Mouse (Mus musculus): Measurements from ENCODE around the gene Pdcd4.
"Not testable (repeated sequence)": the region's sequence is repeated elsewhere in the genome, so short reads cannot be mapped to it uniquely, and the experiment has no call there.

Gene Pdcd4

DNA sequence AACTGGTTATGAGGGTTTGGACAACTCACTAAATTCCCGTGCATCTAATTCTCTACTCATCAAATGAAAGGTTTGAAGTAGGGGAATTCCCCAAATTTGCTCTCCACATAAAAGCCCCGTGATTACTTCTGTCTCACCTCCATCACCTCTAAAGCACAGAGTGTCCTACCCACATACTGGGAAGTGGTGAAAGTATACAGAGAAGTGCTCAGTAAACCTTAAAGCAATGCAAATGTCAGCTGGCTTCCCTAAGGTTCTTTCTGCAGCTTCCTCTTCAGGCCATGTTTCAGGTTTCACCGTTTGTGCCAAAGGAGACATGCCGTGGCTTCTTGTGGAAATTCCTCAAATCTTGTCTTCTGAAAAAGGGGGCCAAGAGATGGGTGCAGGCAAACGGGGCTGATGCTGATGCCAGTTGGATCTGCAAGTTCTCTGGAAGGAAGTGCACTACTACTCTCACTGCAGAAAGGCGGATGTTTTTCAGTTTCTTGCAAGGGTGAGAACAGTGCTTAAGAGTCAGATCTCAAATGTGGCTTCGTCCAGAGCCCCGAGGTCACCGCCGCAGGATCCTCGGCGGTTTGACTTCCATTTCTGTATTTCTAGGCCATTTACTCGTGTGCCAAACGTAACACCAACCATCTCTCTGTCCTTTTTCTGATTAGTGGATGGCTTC is 8.0 kb downstream of the Pdcd4 start:
- DNase-seq (ENCODE audit: low read depth, low spot score) = no peak

DNA sequence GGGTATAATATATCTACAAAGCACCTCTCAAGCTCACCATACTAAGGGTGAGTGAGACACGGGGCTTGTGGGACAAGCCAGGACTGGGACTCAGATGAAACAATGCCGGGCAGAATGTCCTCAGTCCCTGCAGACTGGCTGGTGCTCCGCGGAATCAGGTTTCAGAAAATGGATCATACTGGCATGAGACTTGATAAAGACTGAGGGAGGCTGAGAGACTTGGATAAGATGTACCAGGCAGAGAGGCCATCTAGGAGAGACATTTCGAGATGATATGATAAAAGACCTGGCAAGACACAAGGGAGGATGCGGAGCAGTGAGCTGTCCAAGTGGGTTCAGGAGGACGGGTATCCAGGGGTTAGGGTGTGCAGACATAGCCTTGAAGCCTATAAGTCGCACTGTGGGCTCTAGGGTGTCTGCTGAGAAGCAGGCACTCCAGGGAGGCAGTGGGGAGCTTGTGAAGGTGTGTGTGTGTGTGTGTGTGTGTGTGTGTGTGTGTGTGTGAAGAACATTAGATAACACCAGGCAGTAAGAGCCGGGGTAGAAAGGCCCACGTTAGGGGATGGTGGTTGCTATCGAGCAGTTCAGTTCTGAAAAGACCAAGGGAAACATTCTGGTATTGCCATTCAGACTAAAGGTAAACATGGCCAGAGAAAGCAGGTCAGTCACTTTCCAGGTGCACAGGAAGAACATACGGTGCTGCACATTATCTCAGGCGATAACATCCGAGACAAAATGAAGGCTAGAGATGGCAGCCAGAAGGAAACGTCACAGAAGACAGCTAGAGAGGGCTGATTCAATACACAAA is 10.1 kb downstream of the Pdcd4 start:
- no peak for DNase-seq (ENCODE audit: low read depth, low spot score)

DNA sequence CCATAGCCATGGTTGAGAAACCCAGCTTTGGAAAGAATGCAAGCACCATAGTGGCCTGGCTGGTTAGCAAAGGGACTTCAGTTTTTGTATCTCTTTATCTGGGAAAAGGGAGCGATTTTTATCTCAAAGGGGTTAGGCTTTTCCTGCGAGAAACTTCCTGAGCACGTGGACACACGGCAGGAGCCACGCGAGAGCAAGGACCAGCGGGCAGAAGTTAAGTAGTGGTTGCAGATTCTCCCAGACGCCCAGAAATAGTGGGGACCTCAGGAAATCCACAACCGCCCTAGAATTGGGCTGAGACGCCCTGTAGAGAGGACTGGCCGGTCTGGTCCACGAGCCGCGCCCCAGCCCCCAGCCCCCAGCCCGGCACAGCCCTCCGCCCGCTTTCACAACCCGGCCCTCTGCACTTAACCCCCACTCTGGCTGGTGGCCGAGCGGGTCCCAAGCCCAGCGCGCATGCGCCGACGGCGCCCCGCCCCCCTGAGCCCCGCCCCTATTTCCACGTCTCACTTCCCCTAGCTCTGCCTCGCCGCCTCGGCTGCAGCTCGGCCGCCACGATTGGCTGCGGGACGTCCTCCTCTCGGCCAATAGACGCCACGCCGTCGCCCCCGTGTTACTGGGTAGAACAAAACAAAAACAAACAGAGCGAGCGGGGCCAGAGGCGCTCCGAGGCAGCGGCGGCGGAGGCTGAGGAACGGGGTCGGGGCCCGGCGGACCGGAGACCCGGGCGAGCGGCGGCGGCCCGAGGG is 10.9 kb downstream of the Pdcd4 start:
- DNase-seq (ENCODE audit: low read depth, low spot score) = peak; percentile 91

DNA sequence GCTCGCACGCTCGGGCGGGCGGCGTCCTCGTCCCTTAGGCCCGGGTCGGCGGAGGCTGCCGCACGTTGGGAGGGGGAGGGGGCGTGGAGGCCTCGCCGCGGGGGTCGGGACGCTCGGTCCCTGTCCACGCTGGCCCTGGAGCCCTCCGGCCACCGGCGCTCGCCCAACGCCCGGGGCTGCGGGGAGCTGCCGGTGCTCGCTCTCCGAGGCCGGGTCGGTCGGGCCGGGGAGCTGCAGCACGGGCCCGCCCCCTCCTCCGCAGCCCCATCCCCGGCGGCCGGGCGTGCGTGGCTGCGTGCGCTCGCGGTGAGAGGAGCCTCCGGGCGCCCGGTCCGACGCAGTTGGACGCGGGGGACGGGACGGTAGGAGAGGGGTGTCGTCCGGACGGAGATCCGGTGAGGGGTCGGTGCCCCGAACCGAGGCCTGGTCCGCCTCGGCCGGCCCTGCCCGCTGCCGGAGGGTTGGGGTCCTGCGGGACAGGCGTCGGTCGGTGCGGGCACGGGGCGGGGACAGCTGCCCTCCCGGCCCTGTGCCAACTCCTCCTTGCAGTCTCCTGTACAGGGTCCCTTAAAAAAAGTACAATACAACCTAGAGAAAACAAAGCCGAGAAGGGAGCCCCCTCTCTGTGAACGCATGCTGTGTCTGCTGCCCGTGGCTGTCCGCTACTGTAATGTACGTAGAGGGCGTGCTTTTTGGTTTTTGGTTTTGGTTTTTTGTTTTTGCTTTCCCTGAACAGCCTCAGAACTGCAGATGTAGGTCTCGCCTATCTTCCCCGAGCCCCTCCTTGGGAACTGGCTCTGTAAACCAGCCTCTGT is 11.7 kb downstream of the Pdcd4 start:
- DNase-seq (ENCODE audit: low read depth, low spot score) = no peak

- no peak for DNase-seq (ENCODE audit: low read depth, low spot score)
These were observed 12.9 kb downstream of the Pdcd4 start for GRCm38 (mm10) chr19:53904833-53905480.

DNA sequence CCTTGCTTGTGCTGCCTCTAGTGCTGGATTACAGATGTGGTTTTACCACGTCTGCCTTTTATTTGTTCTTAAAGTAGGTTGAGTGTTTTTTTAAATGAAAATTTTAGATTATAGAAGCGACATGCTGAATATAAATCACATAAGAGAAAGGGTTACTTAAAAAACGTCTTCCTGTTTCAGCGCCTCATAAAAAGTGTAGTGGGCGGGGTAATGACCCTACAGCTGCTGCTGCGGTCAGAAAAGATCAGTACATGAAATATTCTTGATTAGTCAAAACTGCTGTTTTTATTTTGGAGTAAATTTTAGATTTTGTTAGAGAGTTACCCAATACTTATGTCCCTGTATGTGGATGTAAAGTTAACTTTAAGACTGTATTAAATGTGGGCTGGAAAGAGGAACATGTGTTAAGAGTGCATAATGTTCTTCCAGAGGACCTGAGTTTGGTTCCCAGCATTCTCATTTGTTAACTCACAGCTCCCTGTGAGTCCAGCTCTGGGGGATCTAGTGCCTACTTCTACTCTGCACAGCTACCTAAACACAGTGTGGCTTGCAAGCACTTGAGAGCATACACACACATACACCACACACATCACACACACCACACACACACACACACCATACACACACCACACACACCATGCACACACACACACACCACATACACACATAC is 14.1 kb downstream of the Pdcd4 start:
- DNase-seq (ENCODE audit: low read depth, low spot score) = no peak

- DNase-seq (ENCODE audit: low read depth, low spot score) = not testable (repeated sequence)
These were observed 14.7 kb downstream of the Pdcd4 start for GRCm38 (mm10) chr19:53906703-53907070.

DNA sequence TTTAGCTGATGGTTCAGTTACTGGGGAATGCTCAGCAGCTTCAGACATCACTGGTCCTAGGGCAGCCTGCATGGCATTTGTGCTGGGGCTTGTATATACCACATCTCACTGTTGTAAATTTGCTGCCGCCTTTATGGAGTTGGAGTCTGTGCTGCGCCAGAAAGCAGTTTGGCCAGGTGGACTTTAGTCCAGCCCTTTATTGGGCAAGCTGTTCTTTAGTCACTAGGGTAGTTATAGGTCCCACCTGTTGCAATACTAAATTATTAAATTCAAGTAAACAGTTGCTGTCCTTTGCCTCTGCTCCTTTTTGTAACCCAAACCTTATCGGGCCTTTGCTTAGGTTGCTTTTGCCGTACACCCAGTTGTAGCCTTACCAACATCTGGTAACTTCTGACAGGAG is 22.9 kb downstream of the Pdcd4 start:
- no peak for DNase-seq (ENCODE audit: low read depth, low spot score)

DNA sequence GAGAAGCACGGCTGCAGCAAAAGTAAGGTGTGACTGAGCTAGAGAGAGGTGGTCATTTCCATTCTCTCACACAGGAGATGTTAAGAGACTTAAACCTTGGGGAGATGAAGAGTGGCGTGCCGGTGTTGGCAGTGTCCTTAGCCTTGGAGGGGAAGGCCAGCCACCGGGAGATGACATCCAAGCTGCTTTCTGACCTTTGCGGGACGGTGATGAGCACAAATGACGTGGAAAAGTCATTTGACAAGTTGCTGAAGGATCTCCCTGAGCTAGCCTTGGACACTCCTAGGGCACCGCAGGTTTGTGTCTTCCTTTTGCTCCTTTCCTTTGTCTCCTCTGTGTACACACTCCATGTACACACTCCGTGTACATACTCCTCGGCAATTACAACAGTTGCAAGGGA is 27.5 kb downstream of the Pdcd4 start:
- no peak for DNase-seq (ENCODE audit: low read depth, low spot score)

GRCm38 (mm10) chr19:53921996-53922395 is 30.0 kb downstream of the Pdcd4 start:
- DNase-seq (ENCODE audit: low read depth, low spot score) = not testable (repeated sequence)

DNA sequence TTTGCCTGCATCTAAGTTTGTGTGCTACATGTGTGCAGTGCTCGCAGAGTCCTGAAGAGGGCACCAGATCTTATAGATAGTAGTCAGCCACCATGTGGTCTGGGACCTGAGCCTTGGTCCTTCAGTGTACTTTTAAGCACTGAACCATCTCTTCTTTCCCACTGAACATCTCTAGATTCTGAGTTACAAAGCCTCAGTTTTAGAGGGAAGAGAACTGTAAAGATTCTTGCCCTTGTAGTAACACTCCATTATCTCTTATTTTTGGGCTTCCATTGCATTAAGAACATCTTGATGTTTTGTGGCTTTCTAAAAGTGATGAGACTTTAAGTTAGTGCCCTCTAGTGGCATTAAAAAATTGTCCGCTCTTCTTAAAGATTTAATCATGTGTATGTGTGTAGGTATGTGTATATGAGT is 33.3 kb downstream of the Pdcd4 start:
- DNase-seq (ENCODE audit: low read depth, low spot score) = no peak

GRCm38 (mm10) chr19:53926705-53927104 is 34.7 kb downstream of the Pdcd4 start:
- DNase-seq (ENCODE audit: low read depth, low spot score) = no peak

- DNase-seq (ENCODE audit: low read depth, low spot score) = no peak
These were observed 37.2 kb downstream of the Pdcd4 start for GRCm38 (mm10) chr19:53929218-53929617.

GRCm38 (mm10) chr19:53933050-53933449 is 41.0 kb downstream of the Pdcd4 start:
- no peak for DNase-seq (ENCODE audit: low read depth, low spot score)

DNA sequence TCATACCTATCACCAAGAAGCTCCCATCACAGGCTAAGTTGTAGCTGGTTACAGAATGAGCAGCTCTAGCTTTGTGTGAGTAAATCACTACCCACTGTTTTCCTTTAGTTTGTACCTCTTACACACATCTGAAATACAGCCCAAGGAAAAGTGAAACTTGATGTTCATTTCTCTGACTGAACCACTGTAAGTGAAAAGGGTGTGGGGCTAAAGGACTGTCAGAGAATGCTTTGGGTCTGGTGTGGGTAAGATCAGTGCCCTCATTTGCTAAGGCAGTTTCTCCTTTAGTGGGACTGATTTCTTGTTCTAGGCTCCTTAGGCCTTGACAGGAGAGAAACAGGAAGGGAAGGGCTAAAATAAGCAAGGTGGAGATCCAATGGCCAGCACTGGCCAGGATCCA is 42.0 kb downstream of the Pdcd4 start:
- DNase-seq (ENCODE audit: low read depth, low spot score) = no peak

DNA sequence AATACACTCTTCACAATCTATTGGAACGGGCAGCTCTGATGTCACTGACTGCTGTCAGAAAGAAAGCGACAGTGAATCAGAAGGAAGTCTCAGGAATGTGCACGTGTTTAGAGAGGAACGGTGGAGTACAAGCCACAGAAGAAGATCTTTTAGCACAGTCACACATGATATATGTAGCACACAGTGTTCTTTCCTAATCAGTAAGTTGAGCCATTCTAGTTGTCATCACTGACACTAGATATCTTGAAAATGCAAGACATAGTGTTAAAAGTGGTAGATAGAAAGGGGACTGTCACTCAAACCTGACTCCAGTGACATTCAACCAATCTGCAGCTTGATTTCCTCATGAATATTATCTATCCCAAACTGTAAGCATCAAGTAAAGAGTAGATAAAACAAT is 47.4 kb downstream of the Pdcd4 start:
- no peak for DNase-seq (ENCODE audit: low read depth, low spot score)

- DNase-seq (ENCODE audit: low read depth, low spot score) = no peak
These were observed 49.1 kb downstream of the Pdcd4 start for GRCm38 (mm10) chr19:53941139-53941538.

- DNase-seq (ENCODE audit: low read depth, low spot score) = no peak
These were observed 50.3 kb downstream of the Pdcd4 start for GRCm38 (mm10) chr19:53942342-53942741.

- peak; percentile 98 for DNase-seq (ENCODE audit: low read depth, low spot score)
These were observed 52.1 kb downstream of the Pdcd4 start, which contains the start of the genes Shoc2 and Bbip1 for GRCm38 (mm10) chr19:53943802-53944785. Gene Shoc2, plus strand, starts transcription at chr19:53944306. Gene Bbip1, minus strand, starts transcription at chr19:53944627.

Data from c-Kit-negative CD71-positive TER-119-positive erythroid progenitor cells, embryonic 14.5 days (primary cell).